Mouse (Mus musculus) adrenal gland, adult 8-10 months (tissue): ENCODE measurements at regions not wholly inside any gene's neighbourhood (a gene's known extent, or its start where the extent isn't known, plus 50 kb on each side); places are given as distances from the start of the nearest gene placed in this dataset.

Experiments used
- DNase-seq: peaks from one replicate; pipeline ENCODE4 v3.0.0; 2022

DNA sequence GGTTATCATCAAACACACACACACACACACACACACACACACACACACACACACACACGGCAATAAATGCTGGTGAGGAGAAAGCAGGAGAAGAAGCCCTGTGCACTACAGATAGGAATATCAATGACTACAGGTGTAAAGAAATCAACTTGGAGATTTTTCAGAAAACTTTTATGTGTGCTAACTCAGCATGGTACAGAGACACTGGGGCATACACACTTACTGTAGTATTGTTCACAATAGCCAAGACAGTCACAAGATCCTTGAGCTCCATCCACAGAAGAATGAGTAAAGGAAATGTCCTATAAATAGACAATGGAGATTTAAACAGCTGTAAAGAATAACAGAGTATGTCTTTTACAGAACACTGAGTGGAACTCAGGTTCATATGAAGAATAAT, 182.4 kb downstream of the Tm2d1 start:
- no peak for DNase-seq

DNA sequence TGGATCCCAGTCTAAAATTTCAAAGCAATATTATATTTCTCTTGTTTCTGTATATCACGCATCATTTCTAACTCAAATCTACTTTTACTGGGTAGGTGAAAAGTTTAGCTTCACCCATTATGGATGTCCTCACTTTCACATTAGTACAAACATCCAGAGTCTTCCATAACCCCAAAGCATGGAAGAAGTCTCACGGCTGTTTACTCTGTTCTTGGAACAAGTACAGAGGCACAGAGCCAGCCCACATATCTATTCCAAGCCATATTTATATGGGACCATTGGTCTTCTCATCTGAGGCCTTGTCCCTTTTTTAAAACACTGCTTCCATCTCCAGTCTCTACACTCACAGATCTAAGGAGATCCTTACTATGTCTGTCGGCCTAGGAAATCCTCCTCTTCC, 192.8 kb downstream of the Tm2d1 start:
- no peak for DNase-seq

DNA sequence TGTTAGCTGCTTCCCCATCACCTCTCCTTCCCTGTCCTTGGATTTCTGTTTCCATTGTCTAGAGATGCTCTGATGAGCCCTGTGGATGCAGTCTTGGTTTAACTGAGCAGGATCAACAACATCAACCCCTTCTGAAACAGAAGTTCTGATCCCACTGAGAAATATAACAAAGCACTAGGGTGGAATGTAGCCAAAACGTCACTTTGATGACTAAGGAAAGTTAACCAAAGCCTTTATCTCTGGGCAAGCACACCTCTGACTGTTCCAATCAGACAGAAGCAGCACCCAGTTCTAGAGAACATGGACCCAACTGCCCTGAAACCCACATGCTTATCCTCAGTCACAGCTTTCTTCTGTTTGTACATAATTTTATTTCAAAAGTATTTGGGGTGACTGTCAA, 193.2 kb downstream of the Tm2d1 start:
- DNase-seq = no peak

DNA sequence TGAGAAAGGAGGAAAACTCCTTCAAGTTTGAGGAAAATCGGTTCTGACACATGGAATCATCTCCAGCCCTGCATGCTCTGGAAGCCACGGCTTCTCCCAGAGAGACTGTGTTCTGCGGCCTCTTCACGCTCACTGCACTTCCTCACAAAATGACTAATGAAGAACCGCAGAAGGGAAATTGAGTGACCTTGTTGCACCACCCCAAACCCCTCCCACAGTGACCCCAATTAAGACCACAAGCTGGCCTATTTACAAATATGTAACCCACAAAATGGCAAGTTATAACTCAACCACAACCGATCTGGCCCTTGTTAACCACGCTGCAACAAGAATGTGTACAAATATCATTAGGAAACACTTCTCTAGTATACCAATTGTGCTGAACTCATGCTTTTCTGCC, 194.2 kb downstream of the Tm2d1 start:
- peak; percentile 2 for DNase-seq

DNA sequence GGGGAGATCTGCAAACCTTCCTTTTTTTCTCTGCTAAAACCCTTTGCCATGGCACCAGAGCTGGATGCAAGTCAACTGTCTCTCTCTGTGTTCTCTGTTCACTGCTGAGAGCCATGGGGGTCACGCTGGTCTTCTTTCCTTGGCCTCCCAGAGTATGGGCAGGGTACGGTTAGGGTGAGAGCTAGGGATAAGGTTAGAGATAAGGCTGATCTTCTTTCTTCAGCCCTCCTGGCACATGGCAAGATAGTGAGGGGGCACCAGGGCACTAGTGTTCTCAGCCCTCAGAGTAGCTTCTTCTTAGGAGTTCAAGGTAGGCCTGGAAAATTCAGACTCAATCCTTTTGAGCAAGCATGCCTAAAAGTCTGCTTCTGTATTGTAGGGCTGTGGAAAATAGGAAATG, 196.1 kb downstream of the Tm2d1 start:
- no peak for DNase-seq

DNA sequence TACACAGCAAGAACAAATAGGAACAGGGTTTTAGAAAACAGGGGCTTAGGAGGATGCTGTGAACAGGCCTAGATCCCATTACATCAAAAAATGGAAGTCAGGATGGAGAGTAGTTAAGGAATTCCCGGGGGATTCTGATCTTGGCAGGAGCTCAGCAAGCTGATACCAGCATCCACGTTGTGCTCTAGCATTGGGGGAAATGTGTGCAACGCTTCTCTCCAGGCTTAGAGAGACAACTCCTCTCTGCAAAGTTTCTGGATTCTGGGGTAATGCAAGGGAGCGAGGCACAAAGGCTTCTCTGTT, 201.1 kb downstream of the Tm2d1 start:
- no peak for DNase-seq

DNA sequence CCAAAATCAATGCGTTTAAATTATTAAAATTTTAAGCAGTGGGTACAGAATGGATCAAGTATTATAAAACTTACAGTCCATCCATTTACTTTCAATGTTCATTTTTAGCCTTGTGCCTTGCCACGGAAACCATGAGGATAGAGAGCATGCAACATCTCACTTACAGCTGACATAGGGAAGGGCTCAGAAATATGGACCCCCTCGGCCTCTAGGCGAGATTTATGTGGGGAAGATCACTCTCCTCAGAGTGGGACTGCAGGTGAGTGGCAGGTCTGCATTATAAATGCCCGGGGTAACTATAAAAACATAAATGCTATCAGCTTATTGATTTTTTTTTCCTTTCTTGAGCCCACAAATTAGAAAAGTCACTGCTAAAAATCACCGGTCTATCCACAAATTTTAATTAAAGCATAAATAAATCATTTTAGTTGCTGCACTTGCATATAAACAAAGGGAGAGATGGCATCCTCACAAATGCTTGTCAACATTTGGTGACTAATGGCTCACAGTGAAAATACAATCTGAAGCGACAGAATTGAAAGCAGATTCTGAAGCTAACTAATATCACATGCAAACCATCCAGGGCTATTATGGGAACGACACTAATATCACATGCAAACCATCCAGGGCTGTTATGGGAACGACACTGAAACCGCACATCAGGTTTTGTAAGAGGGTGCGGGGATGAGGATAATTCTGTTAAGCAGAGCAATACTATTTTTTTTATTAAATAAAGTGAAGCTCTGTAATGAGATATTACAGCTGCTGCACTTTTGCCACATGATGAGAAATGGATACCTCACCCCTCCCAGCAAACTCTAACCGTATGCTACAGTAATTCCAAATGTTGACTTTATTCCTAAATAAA, 201.7 kb downstream of the Tm2d1 start:
- no peak for DNase-seq

DNA sequence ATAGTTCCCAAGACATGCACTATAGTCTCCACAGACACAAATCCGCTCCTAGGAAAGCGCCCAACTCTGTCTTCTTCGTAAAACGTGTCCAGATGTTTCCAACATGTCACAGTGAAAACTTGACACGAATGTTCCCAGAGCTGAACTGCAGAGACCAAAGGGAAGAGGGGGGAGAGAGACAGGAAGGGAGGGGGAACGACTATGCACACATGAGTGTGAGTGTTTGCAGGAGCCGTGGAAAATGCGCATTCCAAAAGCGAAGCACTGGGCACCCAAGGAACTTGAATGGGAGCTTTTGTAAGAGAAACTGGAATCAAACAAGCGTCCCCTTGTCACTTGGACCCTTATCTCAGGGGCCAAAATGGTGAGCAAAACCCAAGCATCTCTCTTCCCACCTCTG, 202.8 kb downstream of the Tm2d1 start:
- no peak for DNase-seq
